In the genomic region with DNA sequence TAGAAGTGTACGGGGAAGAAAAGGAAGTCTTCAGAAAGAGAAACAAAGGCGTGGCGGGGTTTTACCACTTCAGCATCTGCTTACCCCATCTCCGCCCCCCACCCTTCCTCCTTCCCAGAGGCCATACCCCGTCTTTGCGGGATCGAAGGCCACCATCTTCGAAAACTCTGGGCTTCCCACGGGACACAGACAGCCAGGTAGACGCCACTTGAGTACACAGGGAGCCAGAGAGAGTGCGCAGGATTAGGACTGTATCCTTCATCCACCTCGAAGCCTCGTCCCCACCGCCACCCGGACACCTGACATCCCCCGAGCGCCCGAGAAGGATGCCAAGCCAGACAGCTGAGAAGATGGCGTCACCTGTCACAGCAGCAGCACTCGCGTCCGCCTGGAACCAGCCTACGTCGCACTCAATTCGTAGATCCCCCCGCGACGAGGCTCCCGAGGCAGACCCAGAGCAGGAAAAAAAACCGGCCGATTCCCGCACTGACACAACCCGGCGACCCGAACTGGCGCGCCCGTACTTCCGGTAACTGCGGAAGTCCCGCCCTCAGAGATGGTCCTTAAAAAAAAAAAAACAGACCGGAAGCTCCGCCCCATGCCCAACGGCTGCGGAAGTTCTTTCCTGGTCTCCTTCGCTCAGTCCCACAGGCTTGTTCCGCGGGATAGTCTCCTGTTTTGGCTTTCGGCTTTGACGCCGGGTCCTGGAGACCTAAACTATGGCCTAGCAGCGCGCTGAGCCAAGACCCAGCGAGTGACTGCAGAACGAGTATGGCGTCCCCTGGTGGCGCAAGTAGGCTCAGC, we compare ENCODE assay signal across 8 mouse cellular contexts. TPM values are rescaled to one million over a fixed set of nuclear protein-coding genes. Genes with fewer than 3 reads are reported as not detected.
A peak's percentile ranks its signal among the peaks of the same experiment; 100 is the strongest.
DNase-seq lines count a peak whose midpoint lies in the region; ATAC-seq and TF ChIP-seq lines count a peak whose summit lies in the region.

No protein-coding gene starts in this region.

- H3K4me2 ChIP-seq in forebrain, embryonic 11.5 days (ENCODE audit: low read depth, low read length, severe bottlenecking), result peak overlapping the region; percentile 78
- H3K4me2 ChIP-seq in heart, postnatal 0 days (ENCODE audit: low read depth, low read length), result peak overlapping the region; percentile 78
- peak overlapping the region; percentile 83 for H3K4me2 ChIP-seq in liver, embryonic 16.5 days (ENCODE audit: low read depth, low read length)
- H3K4me2 ChIP-seq in neural tube, embryonic 13.5 days, result peak overlapping the region; percentile 84

- peak overlapping the region; percentile 88 for H3K9ac ChIP-seq in forebrain, embryonic 11.5 days (ENCODE audit: low read length)
- peak overlapping the region; percentile 77 for H3K9ac ChIP-seq in heart, postnatal 0 days (replicated peaks; ENCODE audit: low read depth, low read length)
- H3K9ac ChIP-seq in liver, embryonic 16.5 days (ENCODE audit: low read depth, low read length), result peak overlapping the region; percentile 81
- peak overlapping the region; percentile 91 for H3K9ac ChIP-seq in neural tube, embryonic 13.5 days

- peak overlapping the region; percentile 58 for H3K4me3 ChIP-seq in forebrain, embryonic 11.5 days (ENCODE audit: low read depth, low read length)
- H3K4me3 ChIP-seq in heart, postnatal 0 days (ENCODE audit: low read depth, low read length), result peak overlapping the region; percentile 71
- peak overlapping the region; percentile 80 for H3K4me3 ChIP-seq in liver, embryonic 16.5 days (ENCODE audit: low read depth, low read length)
- H3K4me3 ChIP-seq in neural tube, embryonic 13.5 days, result peak overlapping the region; percentile 91
- peak overlapping the region; percentile 89 for H3K4me3 ChIP-seq in testis, adult 2 months (ENCODE audit: control insufficient read depth, low read depth, low read length)

- H3K27ac ChIP-seq in forebrain, embryonic 11.5 days (ENCODE audit: low read depth, low read length), result peak overlapping the region; percentile 96
- H3K27ac ChIP-seq in heart, postnatal 0 days (ENCODE audit: low read depth), result peak overlapping the region; percentile 98
- peak overlapping the region; percentile 96 for H3K27ac ChIP-seq in liver, embryonic 16.5 days (ENCODE audit: low read length)
- peak overlapping the region; percentile 96 for H3K27ac ChIP-seq in neural tube, embryonic 13.5 days (replicated peaks)
- H3K27ac ChIP-seq in testis, adult 2 months (ENCODE audit: control insufficient read depth, insufficient read depth, low read depth, low read length), result peak overlapping the region; percentile 96

- no peaks in the 10 kb centered on the region for H3K36me3 ChIP-seq in forebrain, embryonic 11.5 days (ENCODE audit: control insufficient read depth, insufficient read depth, low read length)
- H3K36me3 ChIP-seq in heart, postnatal 0 days (replicated peaks; ENCODE audit: control insufficient read depth, insufficient read depth, low read length), result no peaks in the 10 kb centered on the region
- no peaks in the 10 kb centered on the region for H3K36me3 ChIP-seq in liver, embryonic 16.5 days (ENCODE audit: control insufficient read depth, insufficient read depth)
- no peaks in the 10 kb centered on the region for H3K36me3 ChIP-seq in neural tube, embryonic 13.5 days
- H3K36me3 ChIP-seq in testis, adult 2 months (ENCODE audit: control insufficient read depth, insufficient read depth, low read length), result no peaks in the 10 kb centered on the region

- ATAC-seq in forebrain, embryonic 11.5 days (replicated peaks; ENCODE audit: low FRiP score), result peak; percentile 92
- ATAC-seq in heart, postnatal 0 days (ENCODE audit: insufficient read depth, low read depth), result peak; percentile 91
- peak; percentile 85 for ATAC-seq in liver, embryonic 16.5 days (ENCODE audit: low read depth)
- ATAC-seq in neural tube, embryonic 13.5 days (ENCODE audit: low read depth), result peak; percentile 95

- peak; percentile 81 to 83 for DNase-seq in CD8-positive naive resting alpha-beta T cell, adult 2 months (ENCODE audit: low read depth in 2 of 2, low spot score in 2 of 2)
- DNase-seq in c-Kit-positive CD71-negative TER-119-negative erythroid progenitor cells, embryonic 14.5 days (ENCODE audit: low read depth), result peak; percentile 74
- DNase-seq in forebrain, embryonic 11.5 days (ENCODE audit: low spot score), result peak; percentile 91
- peak; percentile 89 for DNase-seq in heart, postnatal 0 days (ENCODE audit: low spot score)
- peak; percentile 89 to 94 for DNase-seq in kidney, postnatal 4 days

- peak; percentile 86 for TF ChIP-seq POLR2A in testis, adult 2 months (IDR thresholded peaks at IDR 0.05; ENCODE audit: control insufficient read depth, low read depth, low read length)

- no peaks in the 10 kb centered on the region for H3K4me1 ChIP-seq in forebrain, embryonic 11.5 days (replicated peaks; ENCODE audit: control insufficient read depth, insufficient read depth, low read length)
- H3K4me1 ChIP-seq in heart, postnatal 0 days (ENCODE audit: control insufficient read depth, insufficient read depth), result 0 out of 2 replicates have a peak, but pooled peaks cover 10% of the 10 kb centered on the region
- peaks cover 15% of the 10 kb centered on the region for H3K4me1 ChIP-seq in liver, embryonic 16.5 days (ENCODE audit: control insufficient read depth, low read depth, low read length)
- H3K4me1 ChIP-seq in neural tube, embryonic 13.5 days (replicated peaks), result peaks cover 26% of the 10 kb centered on the region
- no peaks in the 10 kb centered on the region for H3K4me1 ChIP-seq in testis, adult 2 months (ENCODE audit: control insufficient read depth, insufficient read depth, low read length)

- no peak for TF ChIP-seq EP300 in heart, postnatal 0 days (IDR thresholded peaks at IDR 0.05; ENCODE audit: low read depth)

- H3K27me3 ChIP-seq in forebrain, embryonic 11.5 days (ENCODE audit: control insufficient read depth, insufficient read depth, low read length), result no peaks in the 10 kb centered on the region
- no peaks in the 10 kb centered on the region for H3K27me3 ChIP-seq in heart, postnatal 0 days (ENCODE audit: control insufficient read depth, insufficient read depth, low read length)
- H3K27me3 ChIP-seq in liver, embryonic 16.5 days (ENCODE audit: control insufficient read depth, insufficient read depth, low read depth, low read length), result no peaks in the 10 kb centered on the region
- H3K27me3 ChIP-seq in neural tube, embryonic 13.5 days, result no peaks in the 10 kb centered on the region
- H3K27me3 ChIP-seq in testis, adult 2 months (ENCODE audit: control insufficient read depth, insufficient read depth, low read length), result no peaks in the 10 kb centered on the region

- no peaks in the 10 kb centered on the region for H3K9me3 ChIP-seq in forebrain, embryonic 11.5 days (ENCODE audit: control insufficient read depth, low read length)
- H3K9me3 ChIP-seq in heart, postnatal 0 days (replicated peaks; ENCODE audit: control insufficient read depth, low read length), result no peaks in the 10 kb centered on the region
- H3K9me3 ChIP-seq in liver, embryonic 16.5 days (replicated peaks; ENCODE audit: control insufficient read depth, low read length), result no peaks in the 10 kb centered on the region
- no peaks in the 10 kb centered on the region for H3K9me3 ChIP-seq in neural tube, embryonic 13.5 days

- under 1% methylated on average over 57 of the region's 57 CpGs for WGBS in forebrain, embryonic 11.5 days
- WGBS in heart, postnatal 0 days, result under 1% methylated on average over 57 of the region's 57 CpGs
- under 1% methylated on average over 57 of the region's 57 CpGs for WGBS in liver, embryonic 16.5 days (ENCODE audit: insufficient replicate concordance)
- under 1% methylated on average over 56 of the region's 57 CpGs for WGBS in neural tube, embryonic 13.5 days

- peak; percentile 89 for TF ChIP-seq CTCF in heart, postnatal 0 days (IDR thresholded peaks at IDR 0.05; ENCODE audit: low read depth)
- peak; percentile 98 for TF ChIP-seq CTCF in testis, adult 2 months (IDR thresholded peaks at IDR 0.05; ENCODE audit: control insufficient read depth, insufficient read depth, insufficient replicate concordance, low read depth, low read length)

RNA-seq across cellular contexts. Expression of gene Wdr37, which starts 1.0 kb away (rescaled TPM):
- 43.0 and 43.5 TPM in 2 replicates for polyA plus RNA-seq in forebrain, embryonic 11.5 days (2014; fragmentation: Nextera tagmentation; extraction: Ambion mirVana)
- total RNA-seq in heart, postnatal 0 days (2014; rRNA removed; ENCODE audit: low replicate concordance), result 16.3 and 24.2 TPM in 2 replicates
- polyA plus RNA-seq in heart, postnatal 0 days (2015; fragmentation: Nextera tagmentation; extraction: Ambion mirVana), result 14.7 and 15.7 TPM in 2 replicates
- 6.8 and 7.2 TPM in 2 replicates for polyA plus RNA-seq in liver, embryonic 16.5 days (2015; fragmentation: Nextera tagmentation; extraction: Ambion mirVana)
- polyA plus RNA-seq in neural tube, embryonic 13.5 days (2015; fragmentation: Nextera tagmentation; extraction: Ambion mirVana), result 49.4 and 51.8 TPM in 2 replicates
- 28.7 and 39.0 TPM in 2 replicates for polyA plus RNA-seq in testis, adult 2 months (2012; rRNA removed)

RNA-seq across cellular contexts. Expression of gene Idi1, which starts 14.6 kb away (rescaled TPM):
- 162 and 168 TPM in 2 replicates for polyA plus RNA-seq in forebrain, embryonic 11.5 days (2014; fragmentation: Nextera tagmentation; extraction: Ambion mirVana)
- total RNA-seq in heart, postnatal 0 days (2014; rRNA removed; ENCODE audit: low replicate concordance), result 21.0 and 31.7 TPM in 2 replicates
- polyA plus RNA-seq in heart, postnatal 0 days (2015; fragmentation: Nextera tagmentation; extraction: Ambion mirVana), result 27.8 and 29.0 TPM in 2 replicates
- 89.7 and 97.0 TPM in 2 replicates for polyA plus RNA-seq in liver, embryonic 16.5 days (2015; fragmentation: Nextera tagmentation; extraction: Ambion mirVana)
- 84.2 and 90.0 TPM in 2 replicates for polyA plus RNA-seq in neural tube, embryonic 13.5 days (2015; fragmentation: Nextera tagmentation; extraction: Ambion mirVana)
- polyA plus RNA-seq in testis, adult 2 months (2012; rRNA removed), result 15.8 and 22.6 TPM in 2 replicates

Comparison
In these comparisons a context has a peak if more than half of its experiments do, and no peak if none do; other contexts are left out.
1. Peak in every context shown above with its lines: DNase-seq, ATAC-seq, H3K4me3 ChIP-seq and H3K27ac ChIP-seq.